Mouse (Mus musculus) fibroblast of lung, adult 2 months (primary cell): Measurements from ENCODE around the gene Palm.
A peak's percentile ranks its signal among the peaks of the same experiment; 100 is the strongest.

ENCODE experiments used
- DNase-seq: peaks from one replicate; pipeline ENCODE4 v3.0.0-alpha.2; 2011; ENCODE audit warnings: low read depth

The Palm gene

DNA sequence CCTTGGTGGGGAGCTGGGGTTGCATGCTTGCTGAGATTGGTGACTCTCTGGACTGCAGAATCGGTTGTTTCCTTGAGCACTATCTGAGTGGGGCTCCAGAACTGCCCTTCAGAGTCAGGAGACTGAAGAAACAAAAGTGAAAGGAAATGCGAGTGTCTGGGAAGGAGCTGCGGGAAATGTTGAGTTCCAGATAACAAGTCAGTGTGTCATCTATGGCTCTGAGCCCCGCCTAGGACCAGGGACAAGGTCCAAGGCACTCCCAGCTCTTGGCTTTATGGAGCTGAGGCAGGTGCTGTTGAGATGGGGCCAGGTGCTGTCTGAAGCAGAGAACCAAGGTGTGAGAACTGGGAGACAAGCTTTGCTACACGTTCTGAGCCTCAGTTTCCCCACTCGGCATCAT, 31.0 kb downstream of the Palm start:
- peak; percentile 40 for DNase-seq

DNA sequence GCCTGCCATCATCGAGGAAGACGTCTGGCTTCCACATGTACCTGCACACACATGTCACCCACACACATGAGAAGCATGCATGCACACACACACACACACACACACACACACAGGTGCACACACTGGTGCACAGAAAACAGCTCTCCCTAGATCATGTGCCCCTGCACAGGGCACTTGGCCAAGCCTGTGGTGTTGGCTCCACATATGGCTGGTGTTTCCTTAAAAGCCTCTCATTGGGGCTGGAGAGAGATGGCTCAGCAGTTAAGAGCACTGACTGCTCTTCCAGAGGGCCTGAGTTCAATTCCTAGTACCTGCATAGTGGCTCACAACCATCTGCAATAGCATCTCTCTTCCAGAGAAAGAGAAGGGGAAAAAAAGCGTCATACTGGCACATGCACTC, 38.2 kb downstream of the Palm start:
- DNase-seq: no peak

DNA sequence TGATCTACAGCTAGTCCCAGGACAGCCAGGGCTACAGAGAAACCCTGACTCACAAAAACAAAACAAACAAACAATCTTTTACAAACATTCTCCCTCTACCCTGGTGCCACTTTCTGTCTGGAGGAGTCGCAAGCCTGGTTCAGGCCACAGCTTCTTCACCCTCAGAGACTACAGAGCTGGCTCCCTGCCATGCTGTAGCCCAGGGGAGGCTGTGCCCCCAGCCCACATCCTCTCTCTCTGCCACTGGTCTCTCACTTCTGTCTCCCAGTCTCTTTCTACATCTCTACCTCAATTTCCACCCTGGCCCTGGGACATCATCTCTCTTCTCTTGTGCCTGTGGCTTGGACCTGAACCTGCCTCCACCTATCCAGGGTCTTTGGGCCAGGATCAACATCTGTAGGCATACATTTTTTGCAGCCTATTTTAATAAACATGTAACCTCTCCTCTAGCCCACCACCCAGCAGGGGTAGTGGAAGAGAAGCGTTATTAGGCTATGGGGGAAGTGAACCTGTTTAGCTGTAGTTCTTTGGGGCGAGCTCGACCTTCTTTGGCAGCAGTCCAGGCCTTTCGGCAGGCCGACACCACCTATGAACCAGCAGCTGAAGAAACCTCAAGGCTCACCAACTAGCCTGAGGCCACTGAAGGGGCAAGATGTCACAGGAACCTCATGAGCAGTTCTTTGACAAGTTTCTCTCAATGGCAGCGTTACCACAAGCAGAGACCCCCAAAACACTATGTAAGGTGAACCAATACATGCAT, 38.8 kb downstream of the Palm start:
- no peak for DNase-seq

DNA sequence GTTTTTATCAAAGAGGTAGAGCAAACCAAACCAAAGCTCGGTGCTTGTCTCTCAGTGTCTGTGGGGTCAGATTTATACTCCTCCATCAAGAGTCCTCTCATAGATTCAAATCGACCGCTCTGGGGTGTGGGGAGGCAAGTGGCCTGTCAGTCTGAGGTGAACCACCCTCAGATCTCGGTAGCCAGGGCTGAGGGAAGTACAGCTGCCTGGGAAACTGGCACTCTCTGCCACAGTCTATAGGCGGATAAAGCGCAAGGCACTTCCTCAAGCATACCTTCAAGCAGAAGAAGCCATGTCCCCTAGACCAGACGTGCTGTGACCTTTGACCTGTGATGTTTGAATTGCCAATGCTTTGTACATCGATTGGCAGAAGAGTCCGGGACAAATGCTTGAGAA, 39.4 kb downstream of the Palm start:
- no peak for DNase-seq

- no peak for DNase-seq
Observed at GRCm38 (mm10) chr10:79834769-79835398, 41.5 kb downstream of the Palm start.

GRCm38 (mm10) chr10:79836918-79837317, 43.5 kb downstream of the Palm start:
- no peak for DNase-seq

- no peak for DNase-seq
Observed at GRCm38 (mm10) chr10:79838151-79838550, 44.8 kb downstream of the Palm start.

GRCm38 (mm10) chr10:79840091-79840490, 46.7 kb downstream of the Palm start:
- no peak for DNase-seq

- peak; percentile 50 for DNase-seq
Observed at GRCm38 (mm10) chr10:79840644-79841551, 47.5 kb downstream of the Palm start.

DNA sequence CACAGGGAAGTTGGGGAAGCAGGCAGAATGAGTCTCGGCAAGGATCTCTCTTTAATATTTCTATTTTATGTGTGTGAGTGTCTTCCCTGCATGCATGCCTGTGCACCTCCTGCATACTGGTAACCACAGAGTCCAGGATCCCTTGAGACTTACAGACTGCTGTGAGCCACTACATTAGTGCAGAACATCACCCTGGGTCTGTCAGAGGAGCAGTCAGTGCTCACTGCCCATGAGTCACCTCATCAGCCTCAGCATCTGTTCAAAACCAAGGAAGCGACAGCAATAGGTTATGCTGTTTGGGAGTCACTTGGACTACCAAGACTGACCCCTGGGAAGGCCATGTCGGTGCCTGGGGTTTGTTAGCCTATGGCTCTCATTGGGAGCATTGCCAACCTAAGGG, 49.0 kb downstream of the Palm start:
- DNase-seq: no peak

DNA sequence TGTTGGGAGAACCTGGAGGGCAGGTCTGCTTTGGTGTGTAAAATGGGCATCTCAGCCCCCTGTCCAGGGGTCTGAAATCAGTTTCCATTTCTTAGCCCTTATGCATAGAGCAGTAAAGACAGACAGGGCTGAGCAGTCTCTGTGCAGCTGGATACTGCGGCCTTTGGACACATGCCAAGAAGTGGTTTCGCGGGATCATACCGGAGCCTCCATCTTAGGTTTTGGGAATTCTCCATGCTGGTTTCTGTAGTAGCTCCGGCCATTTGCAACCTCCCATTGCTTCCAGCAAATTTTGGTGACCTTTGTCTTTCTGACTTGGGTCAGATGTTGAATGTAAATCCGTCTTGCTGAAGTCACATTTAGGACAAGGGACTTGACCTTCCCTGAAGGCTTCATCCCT, 50.1 kb downstream of the Palm start:
- DNase-seq: no peak

GRCm38 (mm10) chr10:79846553-79846952, 53.2 kb downstream of the Palm start:
- DNase-seq: no peak

GRCm38 (mm10) chr10:79849941-79850628, 56.7 kb downstream of the Palm start:
- DNase-seq: no peak

DNA sequence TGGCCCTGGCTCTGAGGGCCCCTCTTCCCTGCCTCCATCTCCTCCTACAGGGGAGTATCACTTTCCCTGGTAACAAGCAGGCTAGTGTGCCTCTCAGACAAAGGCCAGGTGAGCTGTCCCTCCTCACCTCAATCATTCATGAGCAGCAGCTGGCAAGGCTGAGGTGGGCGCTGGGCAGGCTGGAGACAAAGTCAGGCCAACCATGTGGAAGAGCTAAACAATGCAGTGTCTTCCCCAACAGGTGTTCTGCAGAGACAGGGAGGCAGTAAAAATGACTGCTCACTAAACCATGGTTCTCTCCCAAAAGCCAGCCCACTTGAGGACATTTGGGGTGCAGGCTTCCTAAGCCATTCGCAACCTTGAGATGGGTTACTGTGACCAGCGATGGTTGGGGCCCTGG, 58.3 kb downstream of the Palm start:
- no peak for DNase-seq

DNA sequence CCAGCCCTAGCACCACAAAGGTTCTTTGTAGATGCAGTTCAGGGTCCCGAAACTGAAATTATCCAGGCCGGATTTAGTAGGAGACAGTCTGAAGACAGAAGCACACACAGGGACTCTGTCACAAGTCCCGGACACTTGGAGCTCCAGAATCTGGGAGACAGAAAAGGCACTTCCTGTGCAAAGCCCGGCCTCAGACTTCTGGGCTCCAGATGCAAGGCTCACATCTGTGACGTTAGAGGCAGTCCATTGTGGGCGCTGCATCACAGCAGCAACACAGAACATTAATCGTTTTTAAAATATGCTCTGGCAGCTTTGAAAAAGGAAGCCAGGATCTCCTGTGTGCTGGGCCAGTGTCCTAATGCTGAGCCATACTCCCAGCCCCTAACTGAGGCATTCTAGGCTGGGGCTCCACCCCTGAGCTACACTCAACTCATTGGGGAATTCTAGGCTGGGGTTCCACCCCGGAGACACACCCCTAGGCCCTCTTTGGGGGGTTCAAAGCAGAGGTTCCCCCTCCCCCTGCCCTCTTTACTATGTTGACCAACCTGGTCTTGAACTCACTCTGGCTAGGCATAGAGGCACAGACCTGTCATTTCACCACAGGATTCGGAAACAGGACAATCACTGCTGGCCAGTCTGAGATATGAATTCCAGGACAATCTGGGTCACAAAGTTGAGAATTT, 58.9 kb downstream of the Palm start:
- no peak for DNase-seq

GRCm38 (mm10) chr10:79852827-79853226, 59.5 kb downstream of the Palm start:
- DNase-seq: no peak

DNA sequence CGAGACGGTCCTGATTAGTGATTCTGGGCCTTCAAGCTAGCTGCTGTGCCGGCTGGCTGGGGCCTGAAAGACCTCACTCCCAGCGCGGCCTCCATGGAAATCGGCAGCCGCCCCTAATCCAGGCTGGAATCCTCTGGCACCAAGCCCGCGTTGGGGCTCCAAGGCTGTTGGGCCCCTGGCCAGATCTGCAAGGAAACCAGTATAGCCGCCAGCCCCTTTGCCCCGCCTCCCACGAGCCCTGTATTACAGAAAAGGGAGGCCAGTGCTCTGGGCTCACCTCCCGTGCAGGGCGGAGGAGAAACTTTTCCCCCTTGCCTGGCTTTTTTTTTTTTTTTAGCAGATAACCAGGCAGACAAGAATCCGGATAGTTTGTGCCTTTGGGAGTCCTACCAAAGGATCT, 60.0 kb downstream of the Palm start:
- peak; percentile 71 for DNase-seq

GRCm38 (mm10) chr10:79853860-79854795, 60.8 kb downstream of the Palm start, which contains the start of gene Ptbp1:
TSS of gene Ptbp1 (plus strand) at chr10:79854427.
- DNase-seq: peak; percentile 100

- DNase-seq: no peak
Observed at GRCm38 (mm10) chr10:79854801-79855541, 61.6 kb downstream of the Palm start.
